Mouse (Mus musculus) kidney, adult 11 months (tissue): Measurements from ENCODE around the gene Hsf5.

Source experiments
- DNase-seq: peaks from one replicate; pipeline ENCODE4 v3.0.0; 2022

Hsf5 gene

GRCm38 (mm10) chr11:87616790-87617474, at the start of gene Hsf5:
Hsf5 (plus strand) TSS chr11:87617164.
- DNase-seq, result no peak

- no peak for DNase-seq
Observed at GRCm38 (mm10) chr11:87568255-87568953, 48.6 kb upstream of the Hsf5 start, which contains the start of gene Sept4. Sept4 (plus strand) TSS chr11:87568903.

GRCm38 (mm10) chr11:87570743-87571142, 46.2 kb upstream of the Hsf5 start:
- DNase-seq, result no peak

GRCm38 (mm10) chr11:87571361-87571950, 45.5 kb upstream of the Hsf5 start:
- DNase-seq, result no peak

GRCm38 (mm10) chr11:87573751-87574150, 43.2 kb upstream of the Hsf5 start:
- no peak for DNase-seq

- DNase-seq, result no peak
Observed at GRCm38 (mm10) chr11:87574520-87575180, 42.3 kb upstream of the Hsf5 start.

GRCm38 (mm10) chr11:87577601-87578248, 39.2 kb upstream of the Hsf5 start:
- peak; percentile 70 for DNase-seq

GRCm38 (mm10) chr11:87578249-87578962, 38.6 kb upstream of the Hsf5 start:
- peak; percentile 65 for DNase-seq

GRCm38 (mm10) chr11:87578963-87579601, 37.9 kb upstream of the Hsf5 start:
- peak; percentile 55 for DNase-seq

- no peak for DNase-seq
Observed at GRCm38 (mm10) chr11:87579713-87580112, 37.3 kb upstream of the Hsf5 start.

GRCm38 (mm10) chr11:87580543-87581085, 36.4 kb upstream of the Hsf5 start:
- DNase-seq, result no peak

- DNase-seq, result no peak
Observed at GRCm38 (mm10) chr11:87581161-87581865, 35.7 kb upstream of the Hsf5 start.

- DNase-seq, result no peak
Observed at GRCm38 (mm10) chr11:87581933-87582710, 34.8 kb upstream of the Hsf5 start.

- DNase-seq, result no peak
Observed at GRCm38 (mm10) chr11:87583291-87584034, 33.5 kb upstream of the Hsf5 start.

- no peak for DNase-seq
Observed at GRCm38 (mm10) chr11:87584711-87585505, 32.1 kb upstream of the Hsf5 start.

GRCm38 (mm10) chr11:87587211-87587874, 29.6 kb upstream of the Hsf5 start:
- no peak for DNase-seq

- no peak for DNase-seq
Observed at GRCm38 (mm10) chr11:87589605-87590004, 27.4 kb upstream of the Hsf5 start.
